Mouse (Mus musculus) ES-CJ7 (cell line): ENCODE results near the gene Nfib.

ENCODE experiments used
- DNase-seq: peaks from one replicate; pipeline ENCODE4 v3.0.0; 2011; ENCODE audit warnings: low read depth, low spot score

Nfib gene

GRCm38 (mm10) chr4:82466144-82466543, 239.4 kb downstream of the Nfib start:
- no peak for DNase-seq

- no peak for DNase-seq
These were observed 241.4 kb downstream of the Nfib start for GRCm38 (mm10) chr4:82464051-82464632.

- no peak for DNase-seq
These were observed 242.3 kb downstream of the Nfib start for GRCm38 (mm10) chr4:82463189-82463715.

- no peak for DNase-seq
These were observed 243.9 kb downstream of the Nfib start for GRCm38 (mm10) chr4:82461676-82462075.

GRCm38 (mm10) chr4:82458895-82459294, 246.7 kb downstream of the Nfib start:
- no peak for DNase-seq

GRCm38 (mm10) chr4:82456908-82457307, 248.6 kb downstream of the Nfib start:
- DNase-seq: no peak

GRCm38 (mm10) chr4:82456323-82456713, 249.2 kb downstream of the Nfib start:
- DNase-seq: no peak

- DNase-seq: no peak
These were observed 249.8 kb downstream of the Nfib start for GRCm38 (mm10) chr4:82455617-82456322.

- no peak for DNase-seq
These were observed 250.6 kb downstream of the Nfib start for GRCm38 (mm10) chr4:82454989-82455388.

- DNase-seq: no peak
These were observed 252.2 kb downstream of the Nfib start for GRCm38 (mm10) chr4:82453341-82453740.

- no peak for DNase-seq
These were observed 252.6 kb downstream of the Nfib start for GRCm38 (mm10) chr4:82452905-82453304.

GRCm38 (mm10) chr4:82447061-82447671, 258.4 kb downstream of the Nfib start:
- DNase-seq: peak; percentile 19

GRCm38 (mm10) chr4:82444078-82444477, 261.5 kb downstream of the Nfib start:
- DNase-seq: no peak

GRCm38 (mm10) chr4:82443441-82443840, 262.1 kb downstream of the Nfib start:
- no peak for DNase-seq

GRCm38 (mm10) chr4:82443003-82443402, 262.5 kb downstream of the Nfib start:
- DNase-seq: no peak

- DNase-seq: no peak
These were observed 264.9 kb downstream of the Nfib start for GRCm38 (mm10) chr4:82440606-82441005.

- no peak for DNase-seq
These were observed 265.7 kb downstream of the Nfib start for GRCm38 (mm10) chr4:82439813-82440212.

GRCm38 (mm10) chr4:82438631-82439030, 266.9 kb downstream of the Nfib start:
- no peak for DNase-seq

- no peak for DNase-seq
These were observed 267.8 kb downstream of the Nfib start for GRCm38 (mm10) chr4:82437533-82438318.

- DNase-seq: peak; percentile 72
These were observed 268.9 kb downstream of the Nfib start for GRCm38 (mm10) chr4:82436656-82437055.

- DNase-seq: peak; percentile 47
These were observed 269.8 kb downstream of the Nfib start for GRCm38 (mm10) chr4:82435716-82436115.
